Mouse (Mus musculus): ENCODE data around the gene BC048507. TPM values are rescaled to one million over a fixed set of nuclear protein-coding genes. Genes with fewer than 3 reads are reported as not detected.

The BC048507 gene
- total and polyA plus RNA-seq, 2 experiments from 2014 or later: not detected

DNA sequence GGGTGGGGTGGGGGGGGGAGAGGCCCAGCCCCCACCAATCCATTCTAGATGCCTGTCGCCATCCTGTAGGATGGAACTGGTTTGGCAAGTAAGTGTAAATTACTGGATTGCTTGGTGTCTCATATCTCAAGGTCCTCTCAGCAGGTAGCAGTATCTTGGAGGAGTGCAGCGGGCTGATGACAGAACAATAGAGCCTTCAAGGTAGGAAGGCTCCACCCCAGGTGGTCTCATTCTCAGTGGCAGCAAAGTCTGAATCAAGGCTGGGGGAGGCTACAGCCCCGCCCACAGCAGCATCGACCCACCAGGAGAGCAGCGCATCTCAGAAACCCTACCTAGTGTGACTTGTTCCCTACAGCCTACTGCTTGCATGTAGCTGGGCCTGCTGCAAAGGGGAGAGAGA is 46.6 kb downstream of the BC048507 start:
- H3K9ac ChIP-seq (replicated peaks; ENCODE audit: low read length, poor library complexity, severe bottlenecking): no peak overlapping the region
- H3K4me2 ChIP-seq (ENCODE audit: low read depth, low read length, poor library complexity, severe bottlenecking): no peak overlapping the region
- DNase-seq (ENCODE audit: low spot score) (no peak), ATAC-seq (ENCODE audit: low FRiP score) (no peak)
- no peaks in the 10 kb centered on the region for H3K36me3 ChIP-seq (ENCODE audit: insufficient read depth, low read length)
- H3K27me3 ChIP-seq (ENCODE audit: insufficient read depth, low read length): no peaks in the 10 kb centered on the region
- no peak overlapping the region for H3K4me3 ChIP-seq (ENCODE audit: low read depth, low read length)
- no peak overlapping the region for H3K27ac ChIP-seq (ENCODE audit: low read depth, low read length)
- H3K9me3 ChIP-seq (ENCODE audit: low read length): peaks cover 41% of the 10 kb centered on the region; the same call in 1 of the 2 replicates
- no peaks in the 10 kb centered on the region for H3K4me1 ChIP-seq (ENCODE audit: insufficient read depth, low read length)
- 33% methylated on average over 5 of the region's 5 CpGs for WGBS
- TF ChIP-seq CTCF (IDR thresholded peaks at IDR 0.05): no peak

Other genes with a start within 250 kb of the BC048507 start
- not detected in 2 replicates for gene Gm49345, start 225.6 kb upstream of the BC048507 start, total RNA-seq (2014; rRNA removed)
- gene Gm49345, start 225.6 kb upstream of the BC048507 start, polyA plus RNA-seq (2015; fragmentation: Nextera tagmentation; extraction: Ambion mirVana): 1.5 and 1.9 TPM in 2 replicates
- 5.6 and 8.5 TPM in 2 replicates for gene Zfp729a, start 225.5 kb upstream of the BC048507 start, total RNA-seq (2014; rRNA removed)
- 1.8 and 1.9 TPM in 2 replicates for gene Zfp729a, start 225.5 kb upstream of the BC048507 start, polyA plus RNA-seq (2015; fragmentation: Nextera tagmentation; extraction: Ambion mirVana)
- gene Zfp738, start 176.3 kb upstream of the BC048507 start, total RNA-seq (2014; rRNA removed): 12.6 and 22.2 TPM in 2 replicates
- gene Zfp738, start 176.3 kb upstream of the BC048507 start, polyA plus RNA-seq (2015; fragmentation: Nextera tagmentation; extraction: Ambion mirVana): 7.9 and 10.5 TPM in 2 replicates
- 9.5 and 14.5 TPM in 2 replicates for gene Zfp65, start 134.2 kb upstream of the BC048507 start, total RNA-seq (2014; rRNA removed)
- 4.4 TPM in 2 replicates for gene Zfp65, start 134.2 kb upstream of the BC048507 start, polyA plus RNA-seq (2015; fragmentation: Nextera tagmentation; extraction: Ambion mirVana)
- gene Zfp85, start 108.1 kb upstream of the BC048507 start, total RNA-seq (2014; rRNA removed): 5.4 and 6.1 TPM in 2 replicates
- gene Zfp85, start 108.1 kb upstream of the BC048507 start, polyA plus RNA-seq (2015; fragmentation: Nextera tagmentation; extraction: Ambion mirVana): 3.6 and 4.0 TPM in 2 replicates
- 1.5 and 2.3 TPM in 2 replicates for gene Zfp493, start 83.6 kb upstream of the BC048507 start, total RNA-seq (2014; rRNA removed)
- 1.3 and 2.0 TPM in 2 replicates for gene Zfp493, start 83.6 kb upstream of the BC048507 start, polyA plus RNA-seq (2015; fragmentation: Nextera tagmentation; extraction: Ambion mirVana)
- gene Zfp273, start 49.6 kb upstream of the BC048507 start, total RNA-seq (2014; rRNA removed): 9.5 TPM in 2 replicates
- gene Zfp273, start 49.6 kb upstream of the BC048507 start, polyA plus RNA-seq (2015; fragmentation: Nextera tagmentation; extraction: Ambion mirVana): 8.6 and 8.9 TPM in 2 replicates
- 1.2 and 2.9 TPM in 2 replicates for gene Gm10037, start 32.2 kb upstream of the BC048507 start, total RNA-seq (2014; rRNA removed)
- 5.2 and 5.5 TPM in 2 replicates for gene Gm10037, start 32.2 kb upstream of the BC048507 start, polyA plus RNA-seq (2015; fragmentation: Nextera tagmentation; extraction: Ambion mirVana)

Measured in midbrain, postnatal 0 days (tissue).